ENCODE assay signal across 26 mouse cellular contexts in genomic region chr6:35746034-35746433, GRCm38 (mm10).
A peak's percentile ranks its signal among the peaks of the same experiment; 100 is the strongest.
DNase-seq lines count a peak whose midpoint lies in the region; ATAC-seq and TF ChIP-seq lines count a peak whose summit lies in the region.
"Had no signal": no experiment of that assay in that cellular context is flagged by ENCODE, and none has a peak within 500 bp of the region (broad histone marks: within the 10 kb centered on the region; RNA-seq: fewer than 3 reads in every experiment).

No protein-coding gene starts in this region.

- no peak overlapping the region for H3K4me2 ChIP-seq in kidney, postnatal 0 days (ENCODE audit: low read length)
- H3K4me2 ChIP-seq in kidney, embryonic 15.5 days, result no peak overlapping the region
- H3K4me2 ChIP-seq in liver, postnatal 0 days (ENCODE audit: low read depth, low read length), result no peak overlapping the region
- H3K4me2 ChIP-seq in stomach, postnatal 0 days (replicated peaks; ENCODE audit: low read depth), result no peak overlapping the region
- H3K4me2 ChIP-seq in heart, embryonic 11.5 days, result no peak overlapping the region
- H3K4me2 ChIP-seq: heart, embryonic 12.5 days; heart, embryonic 15.5 days; hindbrain, embryonic 14.5 days had no signal

- no peak overlapping the region for H3K4me3 ChIP-seq in kidney, postnatal 0 days (replicated peaks; ENCODE audit: low read depth, low read length)
- no peak overlapping the region for H3K4me3 ChIP-seq in kidney, embryonic 15.5 days (replicated peaks)
- no peak overlapping the region for H3K4me3 ChIP-seq in liver, postnatal 0 days (ENCODE audit: low read depth, low read length)
- no peak overlapping the region for H3K4me3 ChIP-seq in G1E (ENCODE audit: low read depth, low read length)
- H3K4me3 ChIP-seq in stomach, postnatal 0 days (ENCODE audit: low read depth, low read length), result no peak overlapping the region
- no peak overlapping the region for H3K4me3 ChIP-seq in heart, embryonic 11.5 days (ENCODE audit: low read depth, low read length)
- H3K4me3 ChIP-seq: gastrocnemius, adult 2 months; heart, embryonic 12.5 days; heart, embryonic 15.5 days; hindbrain, embryonic 10.5 days had no signal

- peak; percentile 13 for DNase-seq in kidney, postnatal 0 days (ENCODE audit: low spot score)
- DNase-seq in liver, postnatal 0 days, result no peak
- no peak for DNase-seq in liver
- no peak for DNase-seq in G1E (ENCODE audit: low spot score)
- DNase-seq in stomach, postnatal 0 days (ENCODE audit: low spot score), result no peak
- DNase-seq in cerebellum, postnatal 10 days, result no peak
- DNase-seq: adrenal gland, adult 8-10 months; adrenal gland, postnatal 25 days; cerebellum, adult 11-12 months; cerebellum, adult 8-10 months; cerebellum, postnatal 14 days; forebrain, postnatal 0 days; gastrocnemius, adult 2 months; gastrocnemius, postnatal 14 days; heart, adult 11 months; heart, postnatal 10 days; heart, postnatal 36 days had no signal

- H3K36me3 ChIP-seq in kidney, postnatal 0 days (ENCODE audit: insufficient read depth, low read length), result no peaks in the 10 kb centered on the region
- H3K36me3 ChIP-seq in kidney, embryonic 15.5 days, result no peaks in the 10 kb centered on the region
- H3K36me3 ChIP-seq in liver, postnatal 0 days (replicated peaks; ENCODE audit: insufficient read depth, low read length), result no peaks in the 10 kb centered on the region
- no peaks in the 10 kb centered on the region for H3K36me3 ChIP-seq in G1E (replicated peaks)
- no peaks in the 10 kb centered on the region for H3K36me3 ChIP-seq in stomach, postnatal 0 days (ENCODE audit: control insufficient read depth, insufficient read depth, low read length)
- H3K36me3 ChIP-seq in heart, embryonic 11.5 days (ENCODE audit: control insufficient read depth, insufficient read depth, low read length), result no peaks in the 10 kb centered on the region
- H3K36me3 ChIP-seq: heart, embryonic 12.5 days; heart, embryonic 15.5 days; hindbrain, embryonic 10.5 days had no signal

- TF ChIP-seq CTCF in kidney, postnatal 0 days (IDR thresholded peaks at IDR 0.05; ENCODE audit: low read depth), result peak; percentile 14; the same call in 1 of the 2 replicates
- TF ChIP-seq CTCF in liver, postnatal 0 days (IDR thresholded peaks at IDR 0.05; ENCODE audit: low read depth), result 0 out of 2 replicates have a peak, but pooled peaks have one; percentile 2
- TF ChIP-seq CTCF in G1E (IDR thresholded peaks at IDR 0.05; ENCODE audit: low read depth, low read length), result 0 out of 2 replicates have a peak, but pooled peaks have one; percentile 3
- TF ChIP-seq CTCF in stomach, postnatal 0 days (IDR thresholded peaks at IDR 0.05; ENCODE audit: low read depth), result peak; percentile 25; the same call in 1 of the 2 replicates

- H3K27me3 ChIP-seq in kidney, postnatal 0 days (ENCODE audit: insufficient read depth, low read length), result no peaks in the 10 kb centered on the region
- H3K27me3 ChIP-seq in kidney, embryonic 15.5 days, result no peaks in the 10 kb centered on the region
- H3K27me3 ChIP-seq in liver, postnatal 0 days (ENCODE audit: insufficient read depth, low read length), result no peaks in the 10 kb centered on the region
- no peaks in the 10 kb centered on the region for H3K27me3 ChIP-seq in G1E (ENCODE audit: insufficient read depth, low read length)
- no peaks in the 10 kb centered on the region for H3K27me3 ChIP-seq in stomach, postnatal 0 days (ENCODE audit: control insufficient read depth, insufficient read depth, low read length)
- no peaks in the 10 kb centered on the region for H3K27me3 ChIP-seq in heart, embryonic 11.5 days (ENCODE audit: control insufficient read depth, insufficient read depth, low read length)
- H3K27me3 ChIP-seq: heart, embryonic 12.5 days; heart, embryonic 15.5 days had no signal

- H3K4me1 ChIP-seq in kidney, postnatal 0 days (replicated peaks; ENCODE audit: insufficient read depth, low read length), result no peaks in the 10 kb centered on the region
- H3K4me1 ChIP-seq in kidney, embryonic 15.5 days, result no peaks in the 10 kb centered on the region
- no peaks in the 10 kb centered on the region for H3K4me1 ChIP-seq in liver, postnatal 0 days (ENCODE audit: insufficient read depth)
- no peaks in the 10 kb centered on the region for H3K4me1 ChIP-seq in G1E (ENCODE audit: insufficient read depth, low read depth, low read length)
- H3K4me1 ChIP-seq in stomach, postnatal 0 days (replicated peaks; ENCODE audit: control insufficient read depth, insufficient read depth), result no peaks in the 10 kb centered on the region
- no peaks in the 10 kb centered on the region for H3K4me1 ChIP-seq in heart, embryonic 11.5 days (ENCODE audit: control insufficient read depth, insufficient read depth, low read length)
- H3K4me1 ChIP-seq: heart, embryonic 12.5 days; heart, embryonic 15.5 days; hindbrain, embryonic 10.5 days had no signal

- no peak overlapping the region for H3K9ac ChIP-seq in kidney, postnatal 0 days (ENCODE audit: low read depth, low read length)
- H3K9ac ChIP-seq in kidney, embryonic 15.5 days, result no peak overlapping the region
- no peak overlapping the region for H3K9ac ChIP-seq in liver, postnatal 0 days (replicated peaks)
- H3K9ac ChIP-seq in stomach, postnatal 0 days (ENCODE audit: low read length), result no peak overlapping the region
- no peak overlapping the region for H3K9ac ChIP-seq in heart, embryonic 11.5 days (ENCODE audit: low read depth, low read length)
- H3K9ac ChIP-seq: forebrain, postnatal 0 days; heart, embryonic 12.5 days; heart, embryonic 15.5 days; hindbrain, embryonic 14.5 days had no signal

- ATAC-seq in kidney, postnatal 0 days (replicated peaks; ENCODE audit: low FRiP score, low read depth), result no peak
- ATAC-seq in kidney, embryonic 15.5 days (replicated peaks; ENCODE audit: low FRiP score), result no peak
- no peak for ATAC-seq in liver, postnatal 0 days
- ATAC-seq in G1E (ENCODE audit: extremely low read depth, insufficient number of reproducible peaks, low FRiP score, poor library complexity, severe bottlenecking), result no peak
- ATAC-seq in stomach, postnatal 0 days (ENCODE audit: low FRiP score, low TSS enrichment), result no peak
- ATAC-seq in heart, embryonic 11.5 days (replicated peaks; ENCODE audit: insufficient number of reproducible peaks, low FRiP score, low TSS enrichment), result no peak
- ATAC-seq: activated CD4-positive, CD25-positive, alpha-beta regulatory T cell, adult 4 months; CD4-positive, CD25-positive, alpha-beta regulatory T cell, adult 4 months; forebrain, embryonic 14.5 days; forebrain, postnatal 0 days had no signal

- 17% methylated on average over 1 of the region's 1 CpGs for WGBS in kidney, postnatal 0 days
- WGBS in kidney, embryonic 15.5 days, result 27% methylated on average over 1 of the region's 1 CpGs
- 39% methylated on average over 1 of the region's 1 CpGs for WGBS in liver, postnatal 0 days (ENCODE audit: insufficient replicate concordance)
- 6% methylated on average over 1 of the region's 1 CpGs for WGBS in stomach, postnatal 0 days
- 19% methylated on average over 1 of the region's 1 CpGs for WGBS in heart, embryonic 11.5 days (ENCODE audit: insufficient replicate concordance)

- H3K9me3 ChIP-seq in kidney, postnatal 0 days (replicated peaks; ENCODE audit: low read length), result no peaks in the 10 kb centered on the region
- H3K9me3 ChIP-seq in kidney, embryonic 15.5 days (replicated peaks), result no peaks in the 10 kb centered on the region
- H3K9me3 ChIP-seq in liver, postnatal 0 days (ENCODE audit: low read length), result no peaks in the 10 kb centered on the region
- H3K9me3 ChIP-seq in G1E (replicated peaks), result no peaks in the 10 kb centered on the region
- no peaks in the 10 kb centered on the region for H3K9me3 ChIP-seq in stomach, postnatal 0 days (ENCODE audit: control insufficient read depth, low read length)
- H3K9me3 ChIP-seq in heart, embryonic 11.5 days (replicated peaks; ENCODE audit: control insufficient read depth, low read length), result no peaks in the 10 kb centered on the region
- H3K9me3 ChIP-seq: heart, embryonic 12.5 days; heart, embryonic 15.5 days; hindbrain, embryonic 10.5 days had no signal

- H3K27ac ChIP-seq in kidney, postnatal 0 days, result no peak overlapping the region
- no peak overlapping the region for H3K27ac ChIP-seq in kidney, embryonic 15.5 days
- H3K27ac ChIP-seq in liver, postnatal 0 days (ENCODE audit: low read depth), result no peak overlapping the region
- no peak overlapping the region for H3K27ac ChIP-seq in stomach, postnatal 0 days (replicated peaks)
- H3K27ac ChIP-seq in heart, embryonic 11.5 days (ENCODE audit: low read depth, low read length), result no peak overlapping the region
- H3K27ac ChIP-seq: gastrocnemius, adult 2 months; heart, embryonic 15.5 days; hindbrain, embryonic 10.5 days; hindbrain, embryonic 14.5 days had no signal

- no peak for TF ChIP-seq EP300 in liver, postnatal 0 days (IDR thresholded peaks at IDR 0.05; ENCODE audit: low read depth)
- TF ChIP-seq EP300 in stomach, postnatal 0 days (optimal IDR thresholded peaks at IDR 0.05), result no peak
